Mouse (Mus musculus): Measurements from ENCODE around the gene Gm572.
A peak's percentile ranks its signal among the peaks of the same experiment; 100 is the strongest.

Gm572 gene

DNA sequence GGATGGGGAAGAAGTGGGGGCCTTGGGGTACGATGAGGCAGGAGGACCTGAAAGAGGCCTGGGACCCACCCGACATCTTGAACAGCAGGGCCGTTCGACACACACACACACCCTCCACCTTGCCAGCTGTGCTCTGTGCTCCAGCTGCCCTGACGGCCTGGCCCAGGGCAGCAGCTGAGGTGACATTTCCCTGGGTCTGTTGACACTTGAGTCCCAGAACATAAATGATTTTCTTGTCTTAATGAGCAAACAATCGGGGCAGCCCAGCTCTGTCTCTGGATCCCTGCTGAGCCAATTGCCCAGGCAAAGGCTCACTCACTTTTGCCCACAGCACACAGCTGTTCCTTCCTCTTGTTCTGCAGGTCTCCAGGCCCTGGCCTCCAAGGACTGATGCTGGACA lies 20.9 kb downstream of the Gm572 start:
- no peak for DNase-seq (ENCODE audit: low read depth, low spot score)

DNA sequence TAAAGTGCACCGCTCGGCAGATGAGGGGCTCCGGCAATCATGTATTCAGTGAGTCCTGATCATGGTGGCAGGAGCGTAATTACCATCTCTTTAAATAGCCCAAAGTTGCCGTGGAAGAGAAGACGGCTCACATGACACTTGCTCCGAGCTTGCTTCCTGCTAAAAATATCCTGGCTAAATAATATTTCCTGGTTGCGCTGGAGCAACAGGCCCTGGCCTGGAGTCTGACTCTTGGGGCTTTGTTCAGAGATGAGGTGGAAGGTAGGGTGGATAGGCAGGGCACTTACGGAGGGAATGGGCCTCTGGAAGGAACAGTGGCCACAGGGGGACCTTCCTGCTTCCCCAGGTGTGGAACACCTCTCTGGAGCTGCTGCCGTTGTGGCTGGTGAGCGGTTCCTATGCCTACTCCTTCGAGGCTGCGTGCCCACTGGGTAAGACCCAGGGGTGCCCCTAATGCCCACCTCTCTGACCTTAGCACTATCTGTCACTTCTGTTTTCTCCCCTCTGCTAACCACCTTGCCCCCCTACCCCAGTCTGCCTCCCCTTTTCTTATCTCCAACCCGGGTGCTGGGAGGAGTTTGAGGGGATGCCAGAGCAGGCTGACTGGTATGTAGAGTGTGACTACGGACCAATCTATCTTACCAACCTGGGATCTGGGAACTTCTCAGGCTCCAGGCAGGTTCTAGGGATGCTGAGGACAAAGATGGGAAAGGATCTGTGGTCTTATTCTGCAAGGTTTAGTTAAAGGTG lies 24.1 kb downstream of the Gm572 start:
- no peak for DNase-seq (ENCODE audit: low read depth, low spot score)

DNA sequence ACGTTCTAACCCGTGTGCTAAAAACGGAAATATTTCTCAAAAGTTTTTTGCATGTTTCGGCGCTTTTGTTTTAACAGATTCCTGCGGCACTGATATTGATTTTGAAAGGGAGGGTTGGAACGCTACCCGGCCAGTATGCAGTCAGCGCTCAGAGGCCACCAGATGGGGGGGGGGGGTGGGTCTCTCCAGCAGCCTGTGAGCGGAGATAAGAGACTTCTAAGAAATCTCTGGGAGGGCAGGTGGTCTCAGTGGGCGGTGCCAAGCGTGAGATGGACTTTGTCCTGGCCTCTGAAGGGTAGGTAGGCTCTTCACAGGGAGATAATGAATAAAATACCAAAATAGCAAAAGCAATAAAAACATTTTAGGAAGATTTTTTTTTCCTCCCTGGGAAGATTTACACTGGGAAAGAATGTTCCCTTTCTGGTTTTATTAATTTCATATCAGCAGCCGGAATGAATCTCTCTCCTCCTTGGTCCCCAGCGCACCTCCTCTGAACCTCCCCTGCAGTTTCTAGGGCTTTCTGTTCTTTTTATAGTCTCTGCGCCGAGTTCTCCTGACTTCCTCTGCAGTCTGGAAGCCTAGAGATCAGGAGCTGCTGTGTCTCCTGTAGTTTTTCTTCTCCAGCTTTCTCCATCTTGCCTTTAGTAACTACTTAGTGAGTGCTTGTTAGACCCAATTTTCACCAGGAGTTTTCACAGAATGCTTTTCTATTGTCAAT lies 28.3 kb downstream of the Gm572 start:
- no peak for DNase-seq (ENCODE audit: low read depth, low spot score)

DNA sequence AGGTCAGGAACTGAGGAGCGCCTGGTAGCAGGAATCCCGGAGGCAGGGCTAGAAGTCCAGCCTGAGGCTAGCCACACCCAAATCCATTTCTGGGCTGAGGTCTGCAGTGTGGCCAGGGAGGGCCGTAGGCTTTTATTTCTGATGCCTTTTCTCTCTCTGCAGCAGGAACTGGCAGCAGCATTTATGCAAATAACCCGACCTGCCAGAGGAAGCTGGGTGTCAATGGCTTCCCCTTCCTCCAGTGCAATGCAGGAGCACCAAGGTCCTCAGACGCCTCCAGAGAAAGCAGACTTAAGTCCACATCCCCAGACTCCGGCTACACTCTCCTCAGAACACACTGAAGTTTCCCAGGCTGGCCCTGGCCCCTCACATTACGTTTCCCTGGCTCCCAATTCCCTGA lies 31.9 kb downstream of the Gm572 start:
- DNase-seq (ENCODE audit: low read depth, low spot score) = no peak

DNA sequence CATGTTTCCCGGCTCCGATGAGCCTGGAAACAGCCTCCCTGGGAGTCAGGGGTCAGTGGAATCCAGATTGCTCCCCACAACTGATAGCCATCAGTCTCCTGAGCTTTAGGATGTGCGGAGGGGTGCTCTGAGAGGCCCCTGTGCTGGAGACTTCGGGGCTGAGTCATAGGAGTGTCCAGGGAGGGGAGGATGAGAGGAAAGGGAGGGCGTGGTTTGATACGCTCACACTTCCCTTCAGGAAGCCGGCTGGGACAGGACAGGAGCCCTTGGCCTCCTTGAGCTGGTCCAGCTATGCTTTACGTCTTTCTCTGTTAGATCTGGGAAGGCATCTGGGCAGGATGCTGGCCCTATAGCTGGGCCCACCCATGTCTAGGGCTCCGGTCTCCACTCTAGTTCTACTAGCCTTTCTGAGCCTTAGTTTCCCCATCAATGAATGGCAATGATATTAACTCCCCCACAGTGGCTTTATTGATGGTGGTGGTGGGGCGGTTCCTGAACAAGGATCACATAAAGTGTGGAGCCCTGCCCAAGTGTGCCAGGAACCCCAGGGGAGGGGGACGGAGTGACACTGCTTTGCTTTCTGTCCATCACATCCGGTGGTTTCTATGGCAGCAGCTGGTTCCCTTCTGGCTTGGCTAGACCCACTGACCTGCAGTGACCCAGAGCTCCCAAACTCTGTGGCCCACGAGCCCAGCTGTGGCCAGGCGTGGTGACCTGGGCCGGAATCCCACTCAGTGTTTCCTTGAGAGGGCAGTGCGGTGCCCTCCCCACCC lies 33.3 kb downstream of the Gm572 start:
- peak; percentile 12 for DNase-seq (ENCODE audit: low read depth, low spot score)

DNA sequence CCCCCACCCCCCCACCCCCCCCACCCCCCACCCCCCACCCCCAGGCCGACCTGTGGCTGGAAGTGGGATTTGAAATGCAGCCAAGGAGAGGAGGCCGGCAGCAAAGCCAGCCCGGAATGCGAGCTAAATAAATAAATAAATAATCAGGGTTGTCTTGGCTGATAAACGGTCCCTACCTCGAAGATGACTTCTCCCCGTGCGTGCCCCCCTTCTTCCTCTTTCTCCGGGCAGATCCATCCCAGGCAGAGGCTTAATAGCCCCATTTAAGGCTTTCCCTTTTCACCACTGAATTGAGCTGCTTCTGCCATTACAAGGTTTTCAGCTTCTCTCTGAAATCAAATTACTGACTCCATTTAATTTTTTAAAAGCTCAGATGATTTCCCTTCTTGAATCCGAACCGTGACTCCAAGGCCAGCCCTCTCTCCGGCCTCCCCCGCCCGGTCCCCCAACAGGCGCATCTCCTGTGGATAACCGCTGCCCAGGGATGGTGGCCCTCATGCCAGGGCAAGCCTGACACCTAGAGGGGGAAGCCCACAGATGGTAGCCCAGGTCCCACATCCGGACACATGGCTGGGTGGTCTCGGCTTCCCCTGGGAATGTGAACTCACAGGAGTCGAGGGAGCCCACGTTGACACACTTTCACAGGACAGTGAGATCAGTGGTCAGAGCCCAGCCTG lies 34.0 kb downstream of the Gm572 start:
- DNase-seq (ENCODE audit: low read depth, low spot score) = no peak

DNA sequence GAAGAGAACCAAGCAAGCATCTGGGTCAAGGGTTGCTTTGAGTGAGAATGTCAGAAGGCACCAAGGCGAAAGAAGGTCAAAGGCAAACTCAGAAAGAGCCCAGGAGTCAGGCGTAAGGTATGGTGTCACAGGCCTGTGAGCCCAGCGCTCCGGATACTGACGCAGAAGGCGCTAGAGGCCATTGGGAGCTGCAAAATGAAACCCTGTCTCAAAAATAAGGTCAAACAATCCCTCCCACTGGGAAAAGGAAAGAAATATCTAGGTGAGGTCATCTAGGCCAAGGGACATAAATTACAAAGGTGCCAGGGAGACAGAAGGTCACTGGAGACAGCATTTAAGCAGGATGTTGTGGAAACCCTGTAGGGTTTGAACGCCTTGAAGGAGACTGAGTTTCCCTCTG lies 35.0 kb downstream of the Gm572 start:
- no peak for DNase-seq (ENCODE audit: low read depth, low spot score)

DNA sequence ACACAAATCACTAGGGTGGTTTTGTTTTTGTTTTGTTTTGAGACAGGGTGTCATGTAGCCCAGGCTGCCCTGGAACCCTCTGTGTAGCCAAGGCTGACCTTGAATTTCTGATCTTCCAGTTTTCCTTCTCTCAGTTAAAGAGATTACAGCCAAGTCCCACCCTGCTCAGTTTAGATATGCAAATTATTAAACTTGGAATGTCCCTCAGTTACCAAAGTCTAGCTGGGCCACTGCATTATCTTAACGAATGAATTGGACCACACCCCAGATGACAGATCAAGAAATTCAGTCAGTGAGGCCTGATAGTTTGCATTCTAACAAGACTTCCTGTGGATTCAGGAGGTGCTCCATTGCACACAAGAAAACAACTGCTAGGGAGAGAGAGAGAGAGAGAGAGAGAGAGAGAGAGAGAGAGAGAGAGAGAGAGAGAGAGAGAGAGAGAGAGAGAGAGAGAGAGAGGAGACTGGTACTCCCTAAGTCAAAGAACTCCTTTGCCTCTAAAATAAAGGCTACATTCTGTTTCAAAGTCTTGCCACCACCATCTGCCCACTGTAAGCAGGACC lies 37.5 kb downstream of the Gm572 start:
- no peak for DNase-seq (ENCODE audit: low read depth, low spot score)

DNA sequence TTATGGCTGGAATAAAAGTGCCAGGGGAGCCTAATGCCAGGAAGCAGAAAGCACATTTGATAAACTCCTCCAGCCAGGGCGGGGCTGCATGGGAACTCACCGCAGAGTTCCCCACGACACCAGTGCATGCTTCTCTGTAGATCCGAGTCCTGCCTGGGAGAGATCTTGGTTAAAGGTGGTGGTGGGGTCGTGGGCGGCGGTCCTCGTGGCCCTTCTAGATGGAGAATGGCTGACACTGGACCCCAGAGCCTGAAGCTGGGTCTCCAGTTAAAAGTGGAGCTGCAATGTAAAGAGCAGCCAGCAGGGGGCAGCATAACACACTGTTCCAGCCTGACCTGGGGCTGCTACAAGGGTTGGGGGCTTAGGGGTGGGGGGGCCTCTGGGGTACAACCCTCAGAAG lies 38.3 kb downstream of the Gm572 start:
- DNase-seq (ENCODE audit: low read depth, low spot score) = peak; percentile 52

DNA sequence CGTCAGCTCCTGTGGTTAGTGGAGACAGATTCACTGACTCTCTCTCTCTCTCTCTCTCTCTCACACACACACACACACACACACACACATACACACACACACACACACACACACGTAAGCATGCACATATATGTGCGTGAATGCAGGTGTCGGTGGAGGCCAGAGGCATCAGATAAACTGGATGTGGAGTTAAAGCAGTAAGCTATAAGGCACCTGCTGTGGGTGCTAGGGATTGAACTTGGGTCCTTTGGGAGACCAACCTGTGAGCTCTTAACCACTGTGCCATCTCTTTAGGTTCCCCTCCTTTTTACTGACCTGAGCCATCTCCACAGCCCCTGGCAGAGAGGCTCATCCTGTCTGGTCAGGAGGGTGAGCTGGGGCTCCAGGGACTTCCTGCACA lies 39.8 kb downstream of the Gm572 start:
- no peak for DNase-seq (ENCODE audit: low read depth, low spot score)

DNA sequence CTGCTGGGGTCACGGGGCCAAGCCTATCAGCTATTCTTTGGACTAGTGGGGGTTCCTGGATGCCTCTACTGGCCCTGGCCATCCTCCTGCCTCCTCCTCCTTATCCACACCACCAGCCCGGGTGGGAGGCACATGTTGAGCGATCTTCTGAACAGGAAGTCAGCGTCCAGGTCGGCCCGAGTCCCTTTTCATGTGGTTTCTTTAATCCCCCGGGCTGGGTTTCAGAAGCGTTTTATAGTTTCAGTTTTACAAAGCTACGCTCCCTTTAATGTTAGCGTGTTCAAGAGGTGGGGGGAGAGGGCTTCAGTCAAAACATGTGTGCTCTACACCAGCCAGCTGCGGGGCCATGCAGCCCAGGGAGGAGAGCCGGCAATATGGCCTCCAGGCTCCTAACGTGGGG lies 40.4 kb downstream of the Gm572 start:
- DNase-seq (ENCODE audit: low read depth, low spot score) = no peak

DNA sequence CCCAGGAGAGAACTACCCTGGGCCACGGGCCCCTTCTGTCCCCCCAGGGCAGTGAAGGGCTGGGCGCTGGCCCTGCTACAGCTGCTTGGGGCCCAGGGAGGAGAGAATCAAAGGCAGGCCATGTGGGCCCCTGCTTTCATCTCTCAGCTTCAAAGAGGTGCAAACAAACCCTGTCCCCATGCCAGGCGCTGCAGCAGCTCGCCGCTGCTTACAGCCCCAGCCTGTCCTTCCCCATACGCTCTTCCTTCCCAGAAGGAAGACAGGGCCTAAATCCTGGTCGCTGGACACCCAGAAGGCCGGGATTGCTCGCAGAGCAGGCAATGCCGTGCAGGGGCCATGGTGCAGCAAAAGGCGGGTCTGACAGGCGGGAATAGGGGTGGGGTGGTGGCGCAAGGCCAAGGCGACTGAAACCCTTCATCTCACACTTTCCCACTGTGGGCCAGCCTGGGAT lies 43.4 kb downstream of the Gm572 start:
- no peak for DNase-seq (ENCODE audit: low read depth, low spot score)

DNA sequence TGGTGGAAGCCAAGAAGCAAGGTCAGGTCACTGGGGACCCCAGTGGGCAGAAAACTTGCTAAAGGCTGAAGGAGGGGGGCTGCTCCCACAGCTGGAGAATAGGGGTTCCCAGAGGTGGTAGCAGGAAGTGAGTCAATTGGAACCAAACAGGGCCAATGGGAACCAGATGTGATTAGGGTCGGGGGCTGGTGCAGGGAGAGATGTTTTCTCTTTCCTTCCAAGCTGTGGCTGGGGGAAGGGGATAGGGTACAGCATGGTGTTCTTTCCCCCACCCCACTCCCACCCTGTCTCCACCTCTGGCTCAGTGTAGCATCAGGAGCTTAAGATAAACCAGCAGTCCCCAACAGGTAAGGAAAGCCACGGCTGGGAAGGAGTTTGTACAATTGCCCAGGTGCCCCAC lies 45.0 kb downstream of the Gm572 start:
- peak; percentile 7 for DNase-seq (ENCODE audit: low read depth, low spot score)

DNA sequence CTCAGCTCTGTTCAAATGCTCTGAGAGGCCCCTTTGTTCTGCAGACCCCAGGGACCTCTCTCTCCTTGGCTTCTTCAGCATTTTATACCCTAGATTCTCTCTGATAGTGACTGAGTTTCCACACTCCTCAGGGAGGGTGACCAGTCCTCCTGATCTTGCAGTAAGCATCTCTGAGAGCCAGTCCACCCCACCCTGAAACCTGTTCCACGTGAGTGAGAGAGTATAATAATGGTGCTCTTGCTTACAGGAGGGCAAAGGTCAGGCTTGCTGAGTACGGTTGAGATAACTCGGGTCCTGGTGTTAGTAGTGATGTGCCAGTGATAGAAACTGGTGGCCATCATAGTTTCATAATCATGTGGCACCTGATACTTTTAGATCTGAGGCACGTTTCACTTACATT lies 48.1 kb downstream of the Gm572 start:
- no peak for DNase-seq (ENCODE audit: low read depth, low spot score)

DNA sequence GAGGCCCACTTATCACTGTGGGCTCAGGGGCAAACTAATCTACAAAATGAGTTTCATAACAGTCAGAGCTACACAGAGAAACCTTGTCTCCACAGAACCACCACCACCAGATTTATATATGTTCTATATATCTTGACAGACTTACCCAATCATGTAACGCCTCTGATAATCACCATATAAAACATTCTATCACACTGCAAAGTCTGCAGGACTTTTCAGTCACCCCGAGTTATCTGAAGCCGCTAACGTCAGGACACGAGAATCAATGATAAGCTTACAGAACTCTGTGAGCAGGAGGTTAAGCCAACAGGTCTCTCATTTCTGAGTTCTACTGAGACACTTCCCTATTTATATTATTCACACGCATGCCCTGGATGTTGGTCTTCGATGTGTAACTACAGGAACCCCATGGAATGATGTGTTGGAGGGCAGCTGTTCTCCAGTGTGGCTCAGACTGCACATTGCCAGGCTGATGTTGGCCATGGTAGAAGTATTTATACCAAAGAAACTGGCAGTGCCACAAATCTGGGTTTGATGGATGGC lies 50.4 kb downstream of the Gm572 start:
- DNase-seq (ENCODE audit: low read depth, low spot score) = no peak

DNA sequence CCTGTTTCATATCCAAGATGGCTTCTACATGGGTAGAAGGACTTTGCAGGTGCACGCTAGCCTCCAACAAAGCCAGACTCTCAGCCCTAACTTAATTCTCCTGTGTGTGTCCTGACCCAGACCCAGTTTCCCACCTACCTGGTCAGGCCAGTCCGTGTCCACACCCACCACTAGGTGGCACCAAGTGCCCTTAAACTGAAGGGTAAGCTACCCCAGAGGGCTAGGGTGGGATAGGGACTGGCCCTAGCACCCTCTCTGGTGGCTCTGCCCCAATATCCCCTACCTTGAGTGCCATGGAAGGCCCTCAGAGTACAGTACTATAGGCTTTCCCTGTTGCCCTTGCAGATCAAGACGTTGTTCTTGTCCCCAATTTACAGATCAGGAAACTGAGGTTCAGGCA lies 61.6 kb downstream of the Gm572 start:
- DNase-seq (ENCODE audit: low read depth, low spot score) = peak; percentile 50

DNA sequence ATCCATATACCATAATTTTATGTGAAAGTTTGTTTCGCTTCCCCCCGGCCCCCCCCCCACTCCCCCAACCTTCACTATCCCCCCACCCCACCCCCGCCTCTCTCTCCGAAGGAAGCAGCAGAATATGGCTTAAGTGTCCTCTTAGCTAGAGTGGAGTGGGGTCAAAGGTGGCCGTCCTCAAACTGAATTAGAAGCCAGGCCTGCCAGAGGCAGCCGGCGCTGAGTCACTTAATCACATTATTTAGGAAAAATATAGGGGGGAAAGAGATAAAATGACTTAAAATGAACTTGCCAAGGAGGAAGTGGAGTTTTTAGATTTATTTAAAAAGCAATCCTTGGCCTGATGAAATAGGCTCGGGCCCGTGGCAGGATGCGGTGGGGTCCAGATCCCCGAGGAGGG lies 65.7 kb downstream of the Gm572 start:
- DNase-seq (ENCODE audit: low read depth, low spot score) = no peak

DNA sequence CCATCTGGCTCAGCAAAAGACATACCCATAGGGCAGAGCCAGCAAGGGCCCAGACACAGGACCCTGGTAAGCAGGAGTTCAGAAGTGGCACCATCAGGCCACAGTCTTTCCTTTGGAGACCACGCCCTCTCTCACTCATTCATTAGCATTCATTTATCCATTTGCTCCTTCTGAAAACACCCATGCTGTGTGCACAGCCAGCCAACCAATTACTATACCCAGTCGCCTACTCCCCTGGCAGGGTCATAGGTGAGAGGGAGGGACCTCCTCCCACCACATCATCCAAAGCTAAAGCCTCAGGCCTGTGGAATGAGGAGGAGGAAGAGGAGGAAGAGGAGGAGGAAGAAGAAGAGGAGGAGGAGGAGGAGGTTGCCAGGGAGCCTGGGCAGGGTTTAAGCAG lies 67.3 kb downstream of the Gm572 start:
- no peak for DNase-seq (ENCODE audit: low read depth, low spot score)

DNA sequence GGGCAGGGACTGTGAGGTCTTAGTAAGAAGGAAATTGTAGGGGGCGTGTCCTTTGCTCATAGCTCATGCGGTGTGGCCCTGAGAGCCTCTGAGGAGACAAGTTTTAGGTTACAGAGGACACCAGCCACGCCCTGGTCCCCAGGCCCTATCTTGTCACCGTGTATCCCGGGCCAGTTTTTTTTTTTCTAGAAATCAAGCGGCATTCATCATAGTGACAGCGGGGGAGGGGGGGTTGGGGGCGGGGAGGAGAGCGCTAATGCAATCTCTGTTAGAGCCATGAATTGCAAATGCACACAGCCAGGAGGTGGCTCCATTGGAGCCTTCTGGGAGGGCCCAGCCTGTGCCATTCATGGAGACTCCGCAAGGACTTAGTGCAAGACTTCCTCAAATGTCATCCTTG lies 68.2 kb downstream of the Gm572 start:
- no peak for DNase-seq (ENCODE audit: low read depth, low spot score)

DNA sequence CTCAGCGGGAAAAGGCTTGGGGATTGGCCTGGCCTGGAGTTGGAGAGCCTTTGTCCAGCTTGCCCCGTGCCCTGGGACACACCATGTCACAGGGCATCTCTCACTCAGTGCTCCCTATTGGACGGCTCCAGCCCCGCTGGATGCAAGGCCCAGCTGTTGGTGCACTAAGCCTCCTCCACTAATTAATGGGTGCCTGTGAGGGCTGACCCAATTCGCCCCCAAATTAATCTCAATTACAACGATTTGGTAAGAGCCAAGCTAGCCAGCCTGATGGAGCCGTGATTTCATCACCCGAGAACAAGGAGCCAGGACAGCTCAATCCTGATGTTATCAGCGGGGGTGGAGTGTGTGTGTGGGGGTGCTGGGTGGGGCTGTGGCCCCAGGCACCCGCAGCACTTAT lies 69.5 kb downstream of the Gm572 start:
- DNase-seq (ENCODE audit: low read depth, low spot score) = no peak

DNA sequence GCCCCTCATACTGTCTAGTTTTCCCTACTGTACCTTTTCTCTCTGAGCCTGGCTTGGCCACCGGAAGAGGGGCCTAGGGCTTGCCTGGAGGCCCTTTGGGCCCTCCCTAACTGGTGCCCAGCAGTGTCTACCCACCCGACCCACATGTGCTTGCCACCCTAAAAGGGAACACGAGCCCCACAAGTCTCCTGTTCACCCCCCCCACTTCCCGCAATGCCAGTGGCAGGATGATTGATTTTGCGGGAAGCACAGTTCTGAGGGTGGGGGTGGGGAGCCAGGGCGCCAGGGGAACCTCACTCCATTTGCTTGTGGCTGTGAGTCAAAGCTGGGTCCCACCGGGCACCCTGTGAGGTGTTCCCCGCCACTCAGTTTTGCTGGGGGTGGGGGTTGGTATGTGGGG lies 70.9 kb downstream of the Gm572 start:
- DNase-seq (ENCODE audit: low read depth, low spot score) = no peak
